19 mouse cellular contexts compared by ENCODE assay signal in genomic region chr16:42466976-42467375, GRCm38 (mm10).
"Had no signal": no experiment of that assay in that cellular context is flagged by ENCODE, and none has a peak within 500 bp of the region (broad histone marks: within the 10 kb centered on the region; RNA-seq: fewer than 3 reads in every experiment).

No protein-coding gene starts in this region.

- H3K27ac ChIP-seq: layer of hippocampus, adult 2 months; limb, embryonic 10.5 days; limb, embryonic 13.5 days; liver, embryonic 12.5 days; liver, embryonic 15.5 days; lung, embryonic 15.5 days; midbrain, embryonic 12.5 days had no signal

- H3K9me3 ChIP-seq: limb, embryonic 10.5 days; limb, embryonic 13.5 days; liver, embryonic 12.5 days; liver, embryonic 15.5 days; lung, embryonic 15.5 days; megakaryocyte, embryonic 14.5 days; midbrain, embryonic 12.5 days had no signal

- H3K36me3 ChIP-seq: limb, embryonic 10.5 days; limb, embryonic 13.5 days; liver, embryonic 12.5 days; liver, embryonic 15.5 days; lung, embryonic 15.5 days; midbrain, embryonic 12.5 days had no signal

- H3K4me3 ChIP-seq: layer of hippocampus, adult 2 months; limb, embryonic 10.5 days; limb, embryonic 13.5 days; liver, embryonic 12.5 days; liver, embryonic 15.5 days; lung, embryonic 15.5 days; megakaryocyte, embryonic 14.5 days; midbrain, embryonic 12.5 days had no signal

- H3K27me3 ChIP-seq: limb, embryonic 13.5 days; liver, embryonic 12.5 days; liver, embryonic 15.5 days; lung, embryonic 15.5 days; megakaryocyte, embryonic 14.5 days; midbrain, embryonic 12.5 days had no signal

- ATAC-seq: liver, embryonic 12.5 days; midbrain, embryonic 16.5 days had no signal

- H3K4me2 ChIP-seq: limb, embryonic 13.5 days; liver, embryonic 12.5 days; liver, embryonic 15.5 days; lung, embryonic 15.5 days; midbrain, embryonic 12.5 days had no signal

- DNase-seq: kidney, adult 9 months; kidney, postnatal 14 days; kidney, postnatal 4 days; layer of hippocampus, adult 9-11 months; liver; lung, adult 18-20 months; lung, postnatal 10 days; lung, postnatal 36 days; thymus, adult 18-20 months; thymus, postnatal 36 days had no signal

- H3K4me1 ChIP-seq: limb, embryonic 10.5 days; limb, embryonic 13.5 days; liver, embryonic 12.5 days; liver, embryonic 15.5 days; lung, embryonic 15.5 days; megakaryocyte, embryonic 14.5 days had no signal

- H3K9ac ChIP-seq: limb, embryonic 13.5 days; liver, embryonic 12.5 days; liver, embryonic 15.5 days; lung, embryonic 15.5 days; midbrain, embryonic 12.5 days had no signal
